Mouse (Mus musculus): Measurements from ENCODE around the gene Amigo2.

Amigo2 gene

DNA sequence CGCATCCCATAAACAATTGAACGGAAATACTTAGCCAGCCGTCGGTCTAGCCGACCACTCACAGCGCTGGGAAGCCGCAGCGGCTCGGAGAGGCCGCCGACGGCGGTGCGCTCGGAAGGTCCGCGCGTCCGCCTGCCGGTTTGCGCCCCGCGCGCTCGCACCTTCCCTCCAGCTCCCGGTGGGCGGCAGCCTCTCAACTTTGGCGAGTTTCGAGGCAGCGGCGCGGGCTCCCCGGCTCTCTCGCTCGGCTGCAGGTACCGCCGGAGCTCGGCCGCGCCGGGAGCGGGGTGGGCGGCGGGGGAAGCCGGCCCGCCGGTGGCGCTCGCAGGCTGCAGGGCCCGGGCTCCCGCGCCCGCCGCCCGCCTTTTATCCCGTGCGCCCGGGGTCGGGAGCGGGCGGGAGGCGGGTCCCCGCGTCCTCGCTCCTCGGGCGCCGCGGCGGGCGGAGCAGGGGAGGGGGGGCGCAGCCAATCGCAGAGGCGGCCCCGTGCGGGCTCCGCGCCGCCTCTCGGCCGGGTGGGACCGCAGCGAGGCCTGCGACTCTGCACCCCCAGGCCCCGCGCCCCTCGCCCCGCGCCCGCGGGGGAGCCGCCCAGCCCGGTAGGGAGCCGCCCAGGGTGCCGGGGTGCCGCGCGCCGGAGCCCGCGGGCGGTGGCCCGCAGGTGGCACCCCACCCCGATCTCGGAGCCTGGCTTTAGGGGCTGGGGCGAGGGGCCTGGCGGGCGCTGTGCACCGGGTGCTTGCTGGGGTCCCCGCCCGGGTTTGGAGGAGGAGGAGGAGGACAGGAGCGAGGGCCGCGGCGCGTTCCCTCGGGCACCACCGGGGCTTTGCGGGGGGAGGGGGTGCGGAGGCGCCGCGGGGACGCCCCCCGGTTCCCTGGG lies at the start of gene Amigo2, which contains the start of gene Pced1b:
Gene Amigo2 (minus strand): TSS at position 377 of the 880 bp plus-strand sequence.
Gene Pced1b (plus strand): TSS at position 197 of the 880 bp plus-strand sequence.
- DNase-seq = no peak

GRCm38 (mm10) chr15:97291291-97292050 lies 44.4 kb upstream of the Amigo2 start:
- no peak for DNase-seq

GRCm38 (mm10) chr15:97290351-97290750 lies 43.3 kb upstream of the Amigo2 start:
- DNase-seq = no peak

- no peak for DNase-seq
These were observed 42.1 kb upstream of the Amigo2 start for GRCm38 (mm10) chr15:97289176-97289575.

GRCm38 (mm10) chr15:97288690-97289089 lies 41.6 kb upstream of the Amigo2 start:
- no peak for DNase-seq

DNA sequence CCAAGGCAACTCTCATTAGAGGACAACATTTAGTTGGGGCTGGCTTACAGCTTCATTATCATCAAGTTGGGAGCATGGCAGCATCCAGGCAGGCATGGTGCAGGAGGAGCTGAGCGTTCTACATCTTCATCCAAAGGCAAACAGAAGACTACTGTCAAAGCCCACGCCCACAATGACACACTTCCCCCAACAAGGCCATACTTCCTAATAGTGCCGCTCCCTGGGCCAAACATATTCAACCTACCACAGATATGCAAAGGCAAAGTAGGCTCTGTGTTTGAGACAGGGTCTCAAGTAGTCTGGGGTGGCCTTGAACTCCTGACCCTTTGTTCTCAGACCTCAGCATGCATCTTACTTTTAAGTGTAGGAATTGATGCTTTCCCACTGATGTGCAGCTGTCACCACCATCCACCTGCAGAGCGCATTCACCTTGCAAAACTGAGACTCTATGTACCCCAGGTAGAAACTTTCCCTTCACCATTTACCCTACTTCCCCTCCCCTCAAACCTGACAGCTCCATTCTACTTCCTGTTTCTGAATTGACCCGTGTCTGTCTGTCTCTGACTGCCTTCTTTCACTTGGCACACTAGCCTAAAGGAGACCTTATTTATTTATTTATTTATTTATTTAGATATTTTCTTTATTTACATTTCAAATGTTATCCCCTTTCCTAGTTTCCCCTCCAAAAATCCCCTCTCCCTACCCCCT lies 40.5 kb upstream of the Amigo2 start:
- no peak for DNase-seq

GRCm38 (mm10) chr15:97286731-97287130 lies 39.6 kb upstream of the Amigo2 start:
- DNase-seq = no peak

DNA sequence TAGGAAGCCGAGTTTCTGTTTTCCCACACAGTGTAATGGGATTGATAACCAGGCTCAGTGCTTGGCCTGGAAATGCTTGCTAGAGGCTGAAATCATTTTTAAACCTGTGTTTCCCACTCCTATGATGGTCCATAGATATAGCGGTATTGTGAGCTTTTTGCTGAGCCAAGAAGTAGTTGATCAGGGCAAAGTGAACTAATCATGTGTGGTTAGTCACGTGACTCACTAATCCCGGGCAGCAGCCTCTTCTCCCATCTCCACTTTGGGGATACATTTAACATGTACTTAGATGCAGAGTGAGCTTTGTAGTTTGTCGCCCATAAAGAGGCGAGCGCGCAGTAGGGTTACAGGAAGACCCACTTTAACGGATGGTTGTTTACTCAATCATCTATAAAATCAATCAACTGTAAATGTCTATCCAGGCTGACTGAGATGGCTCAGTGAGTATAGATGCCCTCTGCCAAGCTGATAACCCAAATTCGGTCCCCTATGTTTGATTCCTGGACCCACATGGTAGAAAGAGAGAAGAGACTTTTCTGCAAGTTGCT lies 38.7 kb upstream of the Amigo2 start:
- no peak for DNase-seq

GRCm38 (mm10) chr15:97284201-97284600 lies 37.1 kb upstream of the Amigo2 start:
- DNase-seq = no peak

DNA sequence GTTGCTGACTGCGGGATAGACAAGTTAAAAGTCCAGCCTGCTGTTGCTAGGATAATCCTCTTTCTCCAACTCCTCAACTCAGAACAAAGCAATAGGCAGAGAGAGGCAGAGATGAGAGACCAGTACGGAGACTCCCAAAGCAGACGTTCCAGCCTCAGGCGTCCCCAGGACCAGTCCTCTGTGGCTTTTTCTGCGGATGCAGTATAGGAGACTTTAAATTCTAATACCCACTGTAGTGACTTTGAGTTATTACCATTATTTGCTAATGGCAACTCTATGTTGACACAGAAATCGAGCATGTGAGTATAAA lies 35.4 kb upstream of the Amigo2 start:
- DNase-seq = no peak

- DNase-seq = no peak
These were observed 34.9 kb upstream of the Amigo2 start for GRCm38 (mm10) chr15:97281712-97282571.

GRCm38 (mm10) chr15:97280776-97281175 lies 33.7 kb upstream of the Amigo2 start:
- no peak for DNase-seq

GRCm38 (mm10) chr15:97280131-97280530 lies 33.0 kb upstream of the Amigo2 start:
- no peak for DNase-seq

- no peak for DNase-seq
These were observed 31.4 kb upstream of the Amigo2 start for GRCm38 (mm10) chr15:97278340-97278948.

DNA sequence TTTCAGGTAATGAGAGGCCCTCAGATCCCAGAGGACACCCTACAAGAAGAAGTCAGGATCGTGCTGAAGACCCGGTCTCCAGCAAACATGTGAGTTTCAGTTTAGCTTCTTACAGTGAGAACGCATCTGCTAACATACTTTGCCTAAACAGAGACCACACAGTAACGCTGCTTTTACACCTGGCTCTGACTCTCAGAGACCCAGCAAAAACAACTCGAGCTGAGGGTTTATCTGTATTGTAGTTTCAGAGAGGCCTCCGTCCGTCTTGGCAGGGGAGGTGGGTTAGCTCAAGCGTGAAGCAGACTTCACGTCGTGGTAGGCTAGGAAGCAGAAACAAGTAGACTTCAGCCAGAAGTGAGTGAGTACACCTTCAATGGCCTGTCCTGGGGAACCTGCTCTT lies 30.2 kb upstream of the Amigo2 start:
- no peak for DNase-seq

- no peak for DNase-seq
These were observed 29.6 kb upstream of the Amigo2 start for GRCm38 (mm10) chr15:97276660-97277153.

- no peak for DNase-seq
These were observed 28.7 kb upstream of the Amigo2 start for GRCm38 (mm10) chr15:97275626-97276395.

- no peak for DNase-seq
These were observed 25.7 kb upstream of the Amigo2 start for GRCm38 (mm10) chr15:97272831-97273230.

DNA sequence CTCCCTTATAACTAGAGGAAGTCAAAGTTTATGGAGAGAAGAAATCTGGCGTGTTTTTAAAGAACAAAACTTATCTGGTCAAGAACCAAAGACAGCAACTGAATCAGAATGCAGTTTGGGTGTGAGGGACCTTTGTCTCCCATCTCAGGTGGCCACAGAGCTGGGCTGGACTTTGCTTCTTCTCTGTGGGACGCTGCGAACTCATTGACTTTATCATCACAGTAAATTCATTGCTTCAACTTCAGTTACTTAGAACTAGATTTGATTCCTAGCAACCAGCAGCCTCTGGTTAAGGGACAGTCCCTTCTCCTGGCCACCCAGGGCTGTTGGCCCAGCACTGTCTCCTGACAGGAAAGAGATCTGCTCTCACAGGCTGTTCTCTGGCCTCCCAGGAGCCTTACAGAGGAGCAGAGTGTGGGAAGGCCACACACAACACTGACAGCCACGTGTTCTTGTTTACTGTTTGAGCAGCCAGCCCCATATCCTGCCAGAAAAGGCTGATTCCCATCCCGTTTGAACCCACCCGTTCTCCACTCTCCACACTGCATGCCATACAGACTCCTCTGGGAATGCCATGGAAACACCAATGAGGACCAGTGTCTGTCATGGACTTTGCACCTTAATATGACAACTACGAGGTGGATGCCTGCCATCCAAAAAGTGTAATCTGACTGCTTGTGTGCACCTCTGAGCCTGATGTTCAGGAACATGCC lies 25.1 kb upstream of the Amigo2 start:
- DNase-seq = no peak

DNA sequence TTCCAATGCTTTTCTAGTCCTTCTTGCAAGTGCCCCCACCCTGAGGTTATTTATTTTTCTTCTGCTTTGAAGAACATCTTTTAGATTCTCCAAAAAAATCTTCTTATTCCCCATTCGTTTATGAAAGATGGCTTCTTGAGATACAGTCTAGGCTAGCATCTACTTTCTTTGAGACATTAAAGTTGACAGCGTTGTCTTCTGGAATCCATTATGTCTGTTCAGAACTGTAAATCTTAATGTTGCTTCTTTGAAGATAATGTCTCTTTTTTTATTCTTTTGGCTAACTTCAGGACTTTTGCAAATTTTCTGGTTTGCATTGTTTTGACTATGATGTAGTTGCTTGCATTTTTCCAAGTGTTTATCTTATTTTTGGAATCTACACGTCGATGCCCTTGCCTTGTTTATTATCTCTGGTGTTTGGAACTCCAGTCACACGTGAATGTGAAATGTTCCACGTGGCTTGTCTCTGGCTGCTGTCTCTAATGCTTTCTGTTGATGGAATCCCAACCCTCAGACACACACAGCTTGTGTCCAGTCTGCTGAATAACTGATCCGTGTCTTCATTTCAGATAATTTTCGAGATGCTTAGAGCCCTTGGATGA lies 20.1 kb upstream of the Amigo2 start:
- no peak for DNase-seq
